Mouse (Mus musculus) hindbrain, embryonic 11.5 days (tissue): ENCODE data around the gene Fgd5. TPM values are rescaled to one million over a fixed set of nuclear protein-coding genes. Genes with fewer than 3 reads are reported as not detected.

Experiments used
- ATAC-seq: fragments of 200-750 bp; cut with Nextera tagmentation; 2 replicates; pipeline ENCODE4 v1.8.0; 2017; ENCODE audit warnings: mild to moderate bottlenecking, moderate TSS enrichment, moderate library complexity; ENCODE audit not compliant: low FRiP score
- DNase-seq: peaks from one replicate; pipeline ENCODE4 v3.0.0-alpha.2; 2015; ENCODE audit warnings: low spot score
- H3K27ac ChIP-seq: fragments of 300-500 bp; sonication (generic); 2 replicates; pipeline ENCODE4 v1.5.1; 2014; ENCODE audit warnings: mild to moderate bottlenecking, low read depth, low read length
- H3K27me3 ChIP-seq: fragments of 300-500 bp; sonication (generic); 2 replicates; pipeline ENCODE4 v1.6.1; 2014; ENCODE audit warnings: mild to moderate bottlenecking, low read length, moderate library complexity, mixed read lengths; ENCODE audit not compliant: control insufficient read depth, insufficient read depth
- H3K36me3 ChIP-seq: fragments of 300-500 bp; sonication (generic); 2 replicates; pipeline ENCODE4 v1.6.1; 2014; ENCODE audit warnings: mild to moderate bottlenecking, low read length, moderate library complexity, mixed read lengths; ENCODE audit not compliant: control insufficient read depth, insufficient read depth
- H3K4me1 ChIP-seq: fragments of 300-500 bp; sonication (generic); replicated peaks from 2 replicates; pipeline ENCODE4 v1.6.1; 2014; ENCODE audit warnings: low read length, mixed read lengths; ENCODE audit not compliant: control insufficient read depth, insufficient read depth
- H3K4me2 ChIP-seq: fragments of 300-500 bp; sonication (generic); replicated peaks from 2 replicates; pipeline ENCODE4 v1.6.1; 2014; ENCODE audit warnings: mild to moderate bottlenecking, low read depth, low read length
- H3K4me3 ChIP-seq: fragments of 300-500 bp; sonication (generic); 2 replicates; pipeline ENCODE4 v1.5.1; 2014; ENCODE audit warnings: low read depth, low read length
- H3K9ac ChIP-seq: fragments of 300-500 bp; sonication (generic); 2 replicates; pipeline ENCODE4 v1.6.1; 2014; ENCODE audit warnings: low read depth, low read length
- H3K9me3 ChIP-seq: fragments of 300-500 bp; sonication (generic); 2 replicates; pipeline ENCODE4 v1.6.1; 2016; ENCODE audit warnings: low read length; ENCODE audit not compliant: control insufficient read depth
- WGBS: fragments of 180-500 bp; shearing (Covaris S2); extraction: QIAGEN DNeasy Blood & Tissue Kit; methylation state at CpG from one replicate; pipeline ENCODE4 v1.1.7; 2014; 5-methylcytosine and 5-hydroxymethylcytosine counted together
- polyA plus RNA-seq: library from polyadenylated mRNA; unstranded; fragments of >200 nt; fragmentation: Nextera tagmentation; extraction: Ambion mirVana; gene quantifications from 2 replicates; pipeline ENCODE4 v1.2.1, GENCODE M21; 2014

Fgd5 gene
- polyA plus RNA-seq, 1 experiment from 2014 or later, result 6.5 TPM

DNA sequence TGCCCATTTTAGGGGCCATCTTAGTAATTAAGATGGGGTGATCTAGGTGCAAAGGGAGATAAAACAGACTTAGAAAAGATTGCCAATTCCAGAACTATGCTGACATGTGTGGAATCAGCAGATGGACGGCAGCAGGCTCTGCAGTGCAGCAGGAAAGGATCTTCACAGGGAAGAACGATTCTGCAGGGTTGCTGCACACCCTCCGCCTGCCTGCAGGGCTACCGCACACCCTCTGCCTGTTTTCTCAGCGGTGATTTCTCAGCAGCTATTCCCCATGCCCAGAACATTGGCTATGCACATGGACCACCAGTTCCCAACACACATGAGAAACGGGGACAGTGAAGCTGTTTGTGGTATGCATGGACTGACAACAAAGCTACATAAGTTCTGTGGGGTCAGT, 12.7 kb upstream of the Fgd5 start:
- H3K9ac ChIP-seq, result no peak overlapping the region
- no peak overlapping the region for H3K4me3 ChIP-seq
- no peak overlapping the region for H3K27ac ChIP-seq
- no peak overlapping the region for H3K4me2 ChIP-seq
- 60% methylated on average over 6 of the region's 6 CpGs for WGBS
- H3K9me3 ChIP-seq, result no peaks in the 10 kb centered on the region
- no peaks in the 10 kb centered on the region for H3K36me3 ChIP-seq
- no peaks in the 10 kb centered on the region; the same call in 1 of the 2 replicates for H3K4me1 ChIP-seq
- H3K27me3 ChIP-seq, result no peaks in the 10 kb centered on the region
- no peak for DNase-seq
- ATAC-seq, result no peak

DNA sequence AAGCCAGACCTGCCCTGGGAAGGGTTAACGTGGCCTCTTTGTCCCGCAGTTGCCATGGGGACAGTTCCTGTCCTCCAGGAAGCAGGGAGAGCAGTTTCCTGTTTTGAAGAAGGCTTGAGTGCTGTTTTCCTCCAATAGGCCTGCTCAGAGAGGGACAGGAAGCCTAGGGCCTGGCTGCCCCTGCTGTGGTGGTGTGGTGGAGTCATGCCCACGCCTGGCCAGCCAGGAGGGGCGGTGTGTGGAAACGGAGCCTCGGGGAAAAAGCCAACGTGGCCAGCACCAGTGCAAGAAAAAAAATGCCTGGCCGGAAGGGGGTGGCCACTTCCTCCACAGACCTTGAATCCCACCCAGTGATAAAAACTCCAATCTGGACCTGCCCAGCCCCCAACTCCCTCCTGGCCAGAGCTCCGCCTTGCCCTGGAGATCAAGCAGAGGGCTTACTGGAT, 6.5 kb upstream of the Fgd5 start:
- WGBS, result 49% methylated on average over 9 of the region's 9 CpGs
- DNase-seq, result peak; percentile 43
- Histone ChIP-seq H3K4me1 (no peaks in the 10 kb centered on the region), H3K9me3 (no peaks in the 10 kb centered on the region), H3K4me3 (no peak overlapping the region), H3K9ac (no peak overlapping the region), H3K36me3 (no peaks in the 10 kb centered on the region), H3K27me3 (no peaks in the 10 kb centered on the region), H3K27ac (no peak overlapping the region), H3K4me2 (no peak overlapping the region)
- no peak for ATAC-seq

DNA sequence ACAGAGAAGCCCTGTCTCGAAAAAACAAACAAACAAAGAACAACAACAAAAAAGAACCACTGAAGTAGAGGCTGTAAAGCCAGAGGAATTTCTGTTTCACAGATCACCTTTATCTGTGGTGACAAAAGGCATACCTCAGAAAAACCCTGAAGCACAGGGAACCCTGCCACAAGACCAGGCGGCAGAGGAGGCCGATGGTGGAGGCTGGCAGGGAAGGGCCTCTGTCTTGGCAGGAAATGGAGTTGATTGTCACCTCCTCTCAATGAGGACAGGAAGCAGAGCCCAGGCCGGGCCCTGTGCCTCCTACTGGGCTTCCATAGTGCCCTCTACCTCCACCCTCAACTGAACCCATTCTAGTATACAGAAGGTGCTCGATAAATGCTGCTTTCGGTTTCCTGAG, 4.7 kb upstream of the Fgd5 start:
- WGBS, result 79% methylated on average over 6 of the region's 6 CpGs
- no peak for ATAC-seq
- no peak overlapping the region for H3K9ac ChIP-seq

DNA sequence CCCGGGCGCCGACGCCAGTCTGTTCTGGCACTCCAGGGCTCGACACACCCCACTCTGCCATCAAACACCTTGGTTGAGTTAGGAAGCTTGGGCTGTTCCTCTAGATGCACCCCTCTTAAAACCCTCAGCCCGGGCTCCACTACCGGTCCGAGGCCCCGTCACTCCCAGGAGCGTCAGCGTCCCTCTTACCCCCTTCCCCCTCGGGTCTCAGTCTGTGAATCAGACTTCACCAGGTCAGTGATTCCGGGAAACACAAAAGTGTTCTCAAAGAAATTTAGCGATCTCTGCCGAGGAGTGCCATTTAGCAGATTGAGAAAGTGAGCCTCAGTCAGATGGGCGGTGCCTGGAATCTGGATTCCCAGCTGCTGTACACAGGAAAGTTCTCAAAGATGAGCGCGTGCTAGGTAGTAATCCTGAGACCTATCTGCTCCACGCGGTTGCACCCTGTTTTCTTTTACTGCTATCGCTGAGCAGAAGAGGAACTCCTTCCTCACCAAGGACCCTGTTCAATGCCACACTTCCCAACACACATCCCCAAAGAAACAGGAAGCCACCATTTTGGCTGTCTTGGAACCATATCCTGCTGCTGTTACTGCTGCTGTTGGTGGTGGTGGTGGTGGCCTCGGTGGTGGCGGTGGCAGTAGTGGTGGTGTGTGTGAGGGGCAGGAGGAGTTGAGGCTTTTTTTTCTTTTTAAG, 771 bp downstream of the Fgd5 start:
- peak; percentile 48 for DNase-seq
- Histone ChIP-seq H3K4me2 (peak overlapping the region; percentile 96), H3K4me1 (no peaks in the 10 kb centered on the region), H3K27ac (no peak overlapping the region), H3K9ac (peak overlapping the region; percentile 64; the same call in 1 of the 2 replicates), H3K36me3 (no peaks in the 10 kb centered on the region), H3K4me3 (peak overlapping the region; percentile 49), H3K27me3 (peaks cover 23% of the 10 kb centered on the region), H3K9me3 (no peaks in the 10 kb centered on the region)
- ATAC-seq, result 0 out of 2 replicates have a peak, but pooled peaks have one; percentile 10
- 9% methylated on average over 23 of the region's 23 CpGs for WGBS

More for the DNA sequence above, 4.7 kb upstream of the Fgd5 start:
- no peak for DNase-seq
- H3K9me3 ChIP-seq, result no peaks in the 10 kb centered on the region
- H3K4me3 ChIP-seq, result no peak overlapping the region
- no peaks in the 10 kb centered on the region for H3K36me3 ChIP-seq
- H3K4me1 ChIP-seq, result no peaks in the 10 kb centered on the region
- no peak overlapping the region for H3K27ac ChIP-seq
- no peak overlapping the region for H3K4me2 ChIP-seq
- H3K27me3 ChIP-seq, result peaks cover 10% of the 10 kb centered on the region

DNA sequence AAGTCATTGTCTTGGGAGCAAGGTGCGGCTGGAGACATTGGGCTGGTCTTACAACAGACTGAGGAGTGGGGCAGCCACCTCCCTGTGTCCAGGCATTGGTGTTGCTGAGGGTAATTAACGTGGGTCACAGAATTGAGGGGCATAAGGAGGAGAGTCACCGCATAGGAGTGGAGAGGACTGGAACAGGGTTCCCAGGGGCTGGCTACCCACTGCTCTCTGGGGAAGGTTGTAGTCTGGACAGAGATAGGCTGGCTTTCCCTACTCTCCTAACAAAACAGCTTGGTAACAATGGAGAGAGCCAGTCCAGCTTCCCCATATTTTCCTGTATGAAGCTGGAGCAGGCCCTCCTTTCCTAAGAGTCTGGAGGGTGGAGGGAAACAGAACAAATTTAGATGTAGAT, 1.3 kb downstream of the Fgd5 start:
- H3K4me3 ChIP-seq, result no peak overlapping the region

DNA sequence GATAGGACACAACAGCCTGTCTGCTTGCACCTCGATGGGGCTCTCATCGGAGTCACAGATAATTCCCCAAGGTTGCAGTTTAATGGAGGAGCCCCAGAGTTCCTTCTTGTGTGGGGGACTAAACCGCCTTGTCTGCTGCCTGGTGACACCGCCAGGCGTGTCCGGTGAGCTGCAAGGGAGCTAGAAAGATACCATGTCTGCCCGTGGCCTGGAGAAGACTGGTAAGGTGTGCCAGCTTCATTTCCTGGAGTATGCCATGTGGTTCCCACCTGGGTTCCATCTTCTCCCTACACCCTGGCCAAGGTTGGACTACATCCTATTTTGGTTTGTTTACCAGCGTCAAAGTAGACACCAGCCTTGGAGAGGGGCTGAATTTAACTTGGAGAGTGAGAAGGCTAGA, 11.4 kb downstream of the Fgd5 start:
- WGBS, result 94% methylated on average over 8 of the region's 8 CpGs
- no peak for DNase-seq
- H3K4me3 ChIP-seq, result no peak overlapping the region
- H3K4me2 ChIP-seq, result no peak overlapping the region
- no peaks in the 10 kb centered on the region for H3K4me1 ChIP-seq
- no peaks in the 10 kb centered on the region for H3K36me3 ChIP-seq
- no peak overlapping the region for H3K9ac ChIP-seq
- ATAC-seq, result no peak
- H3K27ac ChIP-seq, result no peak overlapping the region
- H3K9me3 ChIP-seq, result no peaks in the 10 kb centered on the region
- no peaks in the 10 kb centered on the region for H3K27me3 ChIP-seq

More for the DNA sequence above, 1.3 kb downstream of the Fgd5 start:
- no peaks in the 10 kb centered on the region for H3K36me3 ChIP-seq
- ATAC-seq (no peak), DNase-seq (no peak)
- peak overlapping the region; percentile 23; the same call in 1 of the 2 replicates for H3K4me2 ChIP-seq
- 64% methylated on average over 3 of the region's 3 CpGs for WGBS
- H3K9me3 ChIP-seq, result no peaks in the 10 kb centered on the region
- no peaks in the 10 kb centered on the region for H3K4me1 ChIP-seq
- no peak overlapping the region for H3K27ac ChIP-seq
- H3K9ac ChIP-seq, result no peak overlapping the region
- peaks cover 23% of the 10 kb centered on the region for H3K27me3 ChIP-seq

DNA sequence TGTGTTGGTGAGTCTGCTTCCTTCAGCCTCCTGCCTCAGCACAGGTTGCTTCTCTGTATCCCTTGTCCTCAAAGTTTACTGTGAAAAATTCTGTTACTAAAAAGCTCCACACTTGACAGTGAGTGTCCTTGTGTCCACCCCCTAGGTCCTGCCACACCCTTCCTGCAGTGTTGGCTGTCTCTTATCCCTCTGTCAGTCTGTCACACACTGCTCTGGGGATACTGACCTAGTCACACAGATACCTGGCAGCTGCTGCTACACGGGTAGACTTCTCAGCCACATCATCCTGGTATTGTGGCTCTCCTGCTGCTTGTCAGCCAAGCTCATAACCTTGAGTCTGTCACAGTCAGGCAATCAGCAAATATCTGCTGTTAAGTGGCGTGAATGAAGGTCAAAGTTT, 14.1 kb downstream of the Fgd5 start:
- WGBS, result 88% methylated on average over 2 of the region's 2 CpGs

GRCm38 (mm10) chr6:91993795-91994505, 15.3 kb downstream of the Fgd5 start:
- Histone ChIP-seq H3K9me3 (no peaks in the 10 kb centered on the region), H3K27me3 (no peaks in the 10 kb centered on the region), H3K36me3 (no peaks in the 10 kb centered on the region), H3K4me2 (no peak overlapping the region), H3K9ac (no peak overlapping the region), H3K27ac (no peak overlapping the region), H3K4me3 (no peak overlapping the region), H3K4me1 (0 out of 2 replicates have a peak, but pooled peaks cover 3% of the 10 kb centered on the region)
- no peak for ATAC-seq
- WGBS, result 75% methylated on average over 8 of the region's 8 CpGs
- no peak for DNase-seq

More for the DNA sequence above, 14.1 kb downstream of the Fgd5 start:
- Histone ChIP-seq H3K4me3 (no peak overlapping the region), H3K9me3 (no peaks in the 10 kb centered on the region), H3K36me3 (no peaks in the 10 kb centered on the region), H3K9ac (no peak overlapping the region), H3K27me3 (no peaks in the 10 kb centered on the region), H3K4me1 (0 out of 2 replicates have a peak, but pooled peaks cover 3% of the 10 kb centered on the region), H3K27ac (no peak overlapping the region), H3K4me2 (no peak overlapping the region)
- ATAC-seq (no peak), DNase-seq (no peak)
